Mouse (Mus musculus) liver, embryonic 14.5 days (tissue): ENCODE data around the gene Tnrc6c.

ENCODE experiments used
- CTCF ChIP-seq: IDR thresholded peaks from 2 replicates; pipeline ENCODE4 v1.5.1; 2016; ENCODE audit warnings: antibody characterized with exemption, low read depth, control low read depth
- EP300 ChIP-seq: IDR thresholded peaks from 2 replicates; pipeline ENCODE4 v1.6.1; 2016; ENCODE audit warnings: antibody characterized with exemption, low read depth

DNA sequence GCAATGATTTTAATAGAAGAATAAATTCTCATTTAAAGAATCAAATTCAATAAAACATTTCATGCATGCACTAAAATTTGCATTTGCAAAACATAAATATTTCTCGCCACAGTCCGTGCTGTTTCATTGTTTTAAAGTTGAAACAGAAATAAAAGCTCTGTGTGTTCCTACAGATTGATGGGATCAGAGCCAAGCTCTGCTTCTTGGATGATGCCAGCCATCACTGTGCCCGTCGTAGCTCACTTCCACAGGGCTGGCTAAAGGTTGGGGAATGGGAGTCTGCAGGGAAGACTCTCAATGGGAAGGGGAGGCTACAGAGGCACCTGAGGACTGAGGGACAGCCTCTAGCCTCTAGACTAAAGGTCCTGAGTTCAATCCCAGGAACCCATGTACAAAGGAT lies 28.9 kb upstream of the Tnrc6c start:
- TF ChIP-seq CTCF: no peak
- no peak for TF ChIP-seq EP300
